Mouse (Mus musculus) neural tube, embryonic 14.5 days (tissue): ENCODE measurements around the gene Casp8ap2. TPM values are rescaled to one million over a fixed set of nuclear protein-coding genes. Genes with fewer than 3 reads are reported as not detected.

ENCODE experiments used
- ATAC-seq: fragments of 200-750 bp; cut with Nextera tagmentation; 2 replicates; pipeline ENCODE4 v1.8.0; 2017; ENCODE audit warnings: low read depth, mild to moderate bottlenecking, moderate TSS enrichment, moderate library complexity
- H3K27ac ChIP-seq: fragments of 300-500 bp; sonication (generic); 2 replicates; pipeline ENCODE4 v1.5.1; 2014; ENCODE audit warnings: low read depth, mild to moderate bottlenecking, control low read depth, low read length, moderate library complexity, mixed read lengths
- H3K27me3 ChIP-seq: fragments of 300-500 bp; sonication (generic); 2 replicates; pipeline ENCODE4 v1.6.1; 2014; ENCODE audit warnings: low read length; ENCODE audit not compliant: control insufficient read depth, insufficient read depth
- H3K36me3 ChIP-seq: fragments of 300-500 bp; sonication (generic); 2 replicates; pipeline ENCODE4 v1.6.1; 2014; ENCODE audit warnings: low read length, mixed read lengths; ENCODE audit not compliant: control insufficient read depth, insufficient read depth
- H3K4me1 ChIP-seq: fragments of 300-500 bp; sonication (generic); 2 replicates; pipeline ENCODE4 v1.6.1; 2014; ENCODE audit warnings: low read length; ENCODE audit not compliant: control insufficient read depth, insufficient read depth
- H3K4me2 ChIP-seq: fragments of 300-500 bp; sonication (generic); 2 replicates; pipeline ENCODE4 v1.6.1; 2014; ENCODE audit warnings: mild to moderate bottlenecking, low read depth, low read length, control low read depth
- H3K4me3 ChIP-seq: fragments of 300-500 bp; sonication (generic); 2 replicates; pipeline ENCODE4 v1.5.1; 2014; ENCODE audit warnings: low read depth, low read length, control low read depth, mixed read lengths
- H3K9ac ChIP-seq: fragments of 300-500 bp; sonication (generic); replicated peaks from 2 replicates; pipeline ENCODE4 v1.6.1; 2014; ENCODE audit warnings: low read depth, mild to moderate bottlenecking, control low read depth, low read length, mixed read lengths
- H3K9me3 ChIP-seq: fragments of 300-500 bp; sonication (generic); 2 replicates; pipeline ENCODE4 v1.6.1; 2016; ENCODE audit warnings: low read length; ENCODE audit not compliant: control insufficient read depth
- WGBS: fragments of 180-500 bp; shearing (Covaris S2); extraction: QIAGEN DNeasy Blood & Tissue Kit; methylation state at CpG from one replicate; pipeline ENCODE4 v1.1.7; 2014; 5-methylcytosine and 5-hydroxymethylcytosine counted together
- polyA plus RNA-seq: library from polyadenylated mRNA; unstranded; fragments of >200 nt; fragmentation: Nextera tagmentation; extraction: Ambion mirVana; gene quantifications from 2 replicates; pipeline ENCODE4 v1.2.1, GENCODE M21; 2014

The Casp8ap2 gene
- 37.2 and 39.2 TPM in 2 replicates for polyA plus RNA-seq

GRCm38 (mm10) chr4:32615034-32615881, at the start of gene Casp8ap2:
Gene Casp8ap2 (plus strand): TSS chr4:32615451.
- Histone ChIP-seq H3K36me3 (no peaks in the 10 kb centered on the region), H3K9ac (peak within 1 kb of the TSS; percentile 75), H3K27me3 (no peaks in the 10 kb centered on the region), H3K27ac (peak within 1 kb of the TSS; percentile 87), H3K9me3 (no peaks in the 10 kb centered on the region), H3K4me1 (peaks cover 10% of the 10 kb centered on the region), H3K4me3 (peak within 1 kb of the TSS; percentile 83), H3K4me2 (peak within 1 kb of the TSS; percentile 77)
- peak; percentile 99 for ATAC-seq
- WGBS, result under 1% methylated on average over 67 of the region's 67 CpGs

GRCm38 (mm10) chr4:32569054-32569453, 46.2 kb upstream of the Casp8ap2 start:
- H3K4me2 ChIP-seq, result no peak overlapping the region
- no peak overlapping the region for H3K4me3 ChIP-seq
- WGBS, result 58% methylated on average over 4 of the region's 4 CpGs
- no peaks in the 10 kb centered on the region for H3K9me3 ChIP-seq
- peaks cover 20% of the 10 kb centered on the region for H3K4me1 ChIP-seq
- no peak overlapping the region; the same call in 1 of the 2 replicates for H3K27ac ChIP-seq
- no peak overlapping the region for H3K9ac ChIP-seq
- no peak for ATAC-seq
- H3K36me3 ChIP-seq, result no peaks in the 10 kb centered on the region; the same call in 1 of the 2 replicates
- no peaks in the 10 kb centered on the region for H3K27me3 ChIP-seq

GRCm38 (mm10) chr4:32569995-32570938, 45.0 kb upstream of the Casp8ap2 start:
- 38% methylated on average over 17 of the region's 17 CpGs for WGBS
- Histone ChIP-seq H3K9me3 (no peaks in the 10 kb centered on the region), H3K4me3 (no peak overlapping the region), H3K36me3 (no peaks in the 10 kb centered on the region), H3K27me3 (no peaks in the 10 kb centered on the region), H3K4me2 (no peak overlapping the region), H3K4me1 (peaks cover 20% of the 10 kb centered on the region), H3K9ac (no peak overlapping the region), H3K27ac (peak overlapping the region; percentile 59; the same call in 1 of the 2 replicates)
- ATAC-seq, result peak; percentile 51; the same call in 1 of the 2 replicates

GRCm38 (mm10) chr4:32570939-32571317, 44.3 kb upstream of the Casp8ap2 start:
- ATAC-seq, result no peak
- no peak overlapping the region for H3K4me3 ChIP-seq
- WGBS, result 68% methylated on average over 8 of the region's 8 CpGs
- H3K4me2 ChIP-seq, result no peak overlapping the region
- no peaks in the 10 kb centered on the region for H3K27me3 ChIP-seq
- H3K27ac ChIP-seq, result 0 out of 2 replicates have a peak overlapping the region, but pooled peaks have one; percentile 16
- H3K9me3 ChIP-seq, result no peaks in the 10 kb centered on the region
- peaks cover 20% of the 10 kb centered on the region for H3K4me1 ChIP-seq
- H3K9ac ChIP-seq, result no peak overlapping the region
- 0 out of 2 replicates have a peak, but pooled peaks cover under 1% of the 10 kb centered on the region for H3K36me3 ChIP-seq

- ATAC-seq, result no peak
- H3K4me3 ChIP-seq, result no peak overlapping the region
- no peaks in the 10 kb centered on the region for H3K27me3 ChIP-seq
- WGBS, result 69% methylated on average over 3 of the region's 3 CpGs
- no peak overlapping the region for H3K9ac ChIP-seq
- 0 out of 2 replicates have a peak, but pooled peaks cover 4% of the 10 kb centered on the region for H3K36me3 ChIP-seq
- H3K4me1 ChIP-seq, result peaks cover 20% of the 10 kb centered on the region
- H3K27ac ChIP-seq, result no peak overlapping the region
- H3K9me3 ChIP-seq, result no peaks in the 10 kb centered on the region
- no peak overlapping the region for H3K4me2 ChIP-seq
Observed at GRCm38 (mm10) chr4:32571441-32571840, 43.8 kb upstream of the Casp8ap2 start.

- H3K4me2 ChIP-seq, result no peak overlapping the region
- H3K4me1 ChIP-seq, result peaks cover 20% of the 10 kb centered on the region
- H3K4me3 ChIP-seq, result no peak overlapping the region
- 0 out of 2 replicates have a peak, but pooled peaks cover 4% of the 10 kb centered on the region for H3K36me3 ChIP-seq
- WGBS, result 62% methylated on average over 1 of the region's 1 CpGs
- H3K27ac ChIP-seq, result no peak overlapping the region
- no peak overlapping the region for H3K9ac ChIP-seq
- H3K27me3 ChIP-seq, result no peaks in the 10 kb centered on the region
- ATAC-seq, result peak; percentile 50
- no peaks in the 10 kb centered on the region for H3K9me3 ChIP-seq
Observed at GRCm38 (mm10) chr4:32572118-32572517, 43.1 kb upstream of the Casp8ap2 start.

- H3K4me1 ChIP-seq, result peaks cover 20% of the 10 kb centered on the region
- no peaks in the 10 kb centered on the region for H3K27me3 ChIP-seq
- WGBS, result 95% methylated on average over 5 of the region's 5 CpGs
- H3K27ac ChIP-seq, result no peak overlapping the region
- no peaks in the 10 kb centered on the region for H3K9me3 ChIP-seq
- no peak overlapping the region for H3K9ac ChIP-seq
- H3K36me3 ChIP-seq, result 0 out of 2 replicates have a peak, but pooled peaks cover 4% of the 10 kb centered on the region
- no peak overlapping the region for H3K4me3 ChIP-seq
- H3K4me2 ChIP-seq, result no peak overlapping the region
- no peak for ATAC-seq
Observed at GRCm38 (mm10) chr4:32573586-32573985, 41.7 kb upstream of the Casp8ap2 start.

- 88% methylated on average over 1 of the region's 1 CpGs for WGBS
- Histone ChIP-seq H3K36me3 (0 out of 2 replicates have a peak, but pooled peaks cover 4% of the 10 kb centered on the region), H3K9ac (no peak overlapping the region), H3K4me1 (peaks cover 12% of the 10 kb centered on the region), H3K9me3 (no peaks in the 10 kb centered on the region), H3K4me3 (no peak overlapping the region), H3K27me3 (no peaks in the 10 kb centered on the region), H3K27ac (no peak overlapping the region), H3K4me2 (no peak overlapping the region)
- ATAC-seq, result no peak
Observed at GRCm38 (mm10) chr4:32574604-32575003, 40.6 kb upstream of the Casp8ap2 start.
